Mouse (Mus musculus) layer of hippocampus, adult 6 months (tissue): ENCODE results near the gene Rnf138rt1. TPM values are rescaled to one million over a fixed set of nuclear protein-coding genes. Genes with fewer than 3 reads are reported as not detected.

Experiments used
- long read RNA-seq, 2 experiments: library from polyadenylated mRNA; unstranded; transcript quantifications; one replicate each; pipeline ENCODE4 v2.0.0; 2019 to 2020
- polyA plus RNA-seq: library from polyadenylated mRNA; unstranded; fragments of <200 nt; fragmentation: Nextera tagmentation; gene quantifications from 2 replicates; pipeline ENCODE4 v1.2.3, GENCODE M21; 2021

Rnf138rt1 gene
- 2.2 and 2.5 TPM in 2 replicates for polyA plus RNA-seq
- long read RNA-seq, experiment 1, partial matches to known transcripts: 0 of 3 reads
- long read RNA-seq, experiment 1, other reads (novel, unspliced or antisense): 0 of 3 reads
- long read RNA-seq, experiment 2, partial matches to known transcripts: 0 of 2 reads
- long read RNA-seq, experiment 2, other reads (novel, unspliced or antisense): 0 of 2 reads

DNA sequence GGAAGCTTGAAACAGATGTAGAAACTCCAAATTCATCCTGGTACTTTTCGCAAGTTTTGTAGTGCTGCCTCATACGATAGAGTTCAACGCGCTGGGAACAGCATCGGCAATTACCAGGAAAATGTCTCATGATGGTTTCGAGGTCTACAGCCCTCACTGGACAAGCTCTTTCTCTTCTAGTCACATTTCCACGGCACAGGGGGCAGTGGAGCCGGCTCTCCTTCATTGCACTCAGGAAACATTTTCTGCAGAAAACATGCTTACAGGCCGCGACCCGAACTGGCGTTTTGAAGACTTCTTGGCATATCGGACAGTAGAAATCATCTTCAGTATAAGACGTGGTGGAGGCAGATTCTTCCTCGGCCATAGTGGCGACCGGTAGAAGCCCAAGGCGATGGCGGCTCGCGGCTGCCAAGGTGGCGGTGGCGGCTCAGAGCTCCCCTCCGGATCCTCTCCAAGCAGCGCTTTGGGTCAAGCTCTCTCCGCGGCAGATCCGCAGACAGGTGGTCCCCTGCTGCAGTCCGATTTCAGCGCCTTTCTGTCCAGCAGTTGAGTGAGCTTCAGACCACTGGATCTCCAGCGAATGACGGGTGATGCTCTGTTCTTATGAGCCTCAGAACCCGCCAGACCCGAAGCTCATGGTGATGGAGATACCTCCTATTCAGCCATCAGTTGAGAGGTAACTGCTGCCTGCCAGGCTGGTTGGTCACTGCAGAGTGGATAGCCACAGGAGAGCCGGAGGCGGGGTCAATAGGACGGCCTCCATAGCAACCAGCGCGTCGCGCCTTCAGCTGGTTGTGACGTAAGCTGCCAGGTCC lies at the start of gene Rnf138rt1:
Gene Rnf138rt1 (minus strand): TSS at position 713 of the 818 bp plus-strand sequence.

Other genes starting within 250 kb of the Rnf138rt1 start
- gene Grpr, start 211.7 kb downstream of the Rnf138rt1 start, polyA plus RNA-seq: 0.50 and 0.80 TPM in 2 replicates
- gene Ap1s2, start 147.7 kb upstream of the Rnf138rt1 start, polyA plus RNA-seq: 44.9 and 46.3 TPM in 2 replicates
- gene Zrsr2, start 197.3 kb upstream of the Rnf138rt1 start, polyA plus RNA-seq: 104 and 118 TPM in 2 replicates